Mouse (Mus musculus) limb, embryonic 14.5 days (tissue): ENCODE results near the gene Tspo2. TPM values are rescaled to one million over a fixed set of nuclear protein-coding genes. Genes with fewer than 3 reads are reported as not detected.

Experiments used
- ATAC-seq: fragments of 200-750 bp; cut with Nextera tagmentation; 2 replicates; pipeline ENCODE4 v1.8.0; 2017; ENCODE audit warnings: low read depth, moderate number of reproducible peaks, moderate TSS enrichment; ENCODE audit not compliant: low FRiP score
- DNase-seq: peaks from one replicate; pipeline ENCODE4 v3.0.0-alpha.2; 2015; ENCODE audit warnings: low spot score
- H3K27ac ChIP-seq: fragments of 300-500 bp; sonication (generic); replicated peaks from 2 replicates; pipeline ENCODE4 v1.5.1; 2014; ENCODE audit warnings: low read depth, mild to moderate bottlenecking, low read length, moderate library complexity, mixed read lengths
- H3K27me3 ChIP-seq: fragments of 300-500 bp; sonication (generic); 2 replicates; pipeline ENCODE4 v1.6.1; 2014; ENCODE audit warnings: low read length, mixed read lengths; ENCODE audit not compliant: control insufficient read depth, insufficient read depth
- H3K36me3 ChIP-seq: fragments of 300-500 bp; sonication (generic); 2 replicates; pipeline ENCODE4 v1.6.1; 2014; ENCODE audit warnings: mild to moderate bottlenecking, low read length, moderate library complexity, mixed read lengths; ENCODE audit not compliant: control insufficient read depth, insufficient read depth
- H3K4me1 ChIP-seq: fragments of 300-500 bp; sonication (generic); 2 replicates; pipeline ENCODE4 v1.6.1; 2014; ENCODE audit warnings: antibody characterized with exemption, low read length, mixed read lengths; ENCODE audit not compliant: control insufficient read depth, insufficient read depth
- H3K4me2 ChIP-seq: fragments of 300-500 bp; sonication (generic); replicated peaks from 2 replicates; pipeline ENCODE4 v1.6.1; 2014; ENCODE audit warnings: low read depth, mild to moderate bottlenecking, low read length, moderate library complexity; ENCODE audit not compliant: severe bottlenecking
- H3K4me3 ChIP-seq: fragments of 300-500 bp; sonication (generic); replicated peaks from 2 replicates; pipeline ENCODE4 v1.5.1; 2014; ENCODE audit warnings: low read length
- H3K9ac ChIP-seq: fragments of 300-500 bp; sonication (generic); 2 replicates; pipeline ENCODE4 v1.6.1; 2014; ENCODE audit warnings: mild to moderate bottlenecking, low read depth, low read length, moderate library complexity; ENCODE audit not compliant: severe bottlenecking
- H3K9me3 ChIP-seq: fragments of 300-500 bp; sonication (generic); 2 replicates; pipeline ENCODE4 v1.6.1; 2016; ENCODE audit warnings: low read length; ENCODE audit not compliant: control insufficient read depth
- POLR2A ChIP-seq: fragments of 200-500 bp; IDR thresholded peaks from 2 replicates; pipeline ENCODE4 v1.8.0; 2012; ENCODE audit warnings: inconsistent platforms, mild to moderate bottlenecking, moderate library complexity, borderline replicate concordance; ENCODE audit not compliant: insufficient read depth, insufficient read length; ENCODE audit errors: extremely low read depth
- WGBS: fragments of 180-500 bp; shearing (Covaris S2); extraction: QIAGEN DNeasy Blood & Tissue Kit; methylation state at CpG from one replicate; pipeline ENCODE4 v1.1.7; 2014; 5-methylcytosine and 5-hydroxymethylcytosine counted together
- polyA plus RNA-seq, 2 experiments: library from polyadenylated mRNA; depleted of rRNA in 1 of 2; stranded (reverse) in 1 of 2; unstranded in 1 of 2; fragments of >200 nt; fragmentation: Nextera tagmentation in 1 of 2; extraction: Ambion mirVana in 1 of 2; gene quantifications; 2 replicates each; pipeline versions ENCODE4 v1.2.1 to v1.2.3; 2012 to 2014

Gene Tspo2
- polyA plus RNA-seq, 2 experiments, result 1.6 to 1.7 TPM

GRCm38 (mm10) chr17:48408526-48409291 lies 42.6 kb downstream of the Tspo2 start:
- ATAC-seq (peak; percentile 13; the same call in 1 of the 2 replicates), DNase-seq (peak; percentile 74)
- Histone ChIP-seq H3K9me3 (no peaks in the 10 kb centered on the region), H3K4me3 (peak overlapping the region; percentile 84), H3K27ac (peak overlapping the region; percentile 99), H3K4me1 (peaks cover 18% of the 10 kb centered on the region), H3K27me3 (no peaks in the 10 kb centered on the region), H3K36me3 (peaks cover 6% of the 10 kb centered on the region), H3K9ac (peak overlapping the region; percentile 98), H3K4me2 (peak overlapping the region; percentile 63)
- under 1% methylated on average over 44 of the region's 47 CpGs for WGBS
- TF ChIP-seq POLR2A, result no peak

- WGBS, result 7% methylated on average over 8 of the region's 8 CpGs
- Histone ChIP-seq H3K4me3 (peak overlapping the region; percentile 84), H3K4me2 (peak overlapping the region; percentile 63), H3K9ac (peak overlapping the region; percentile 98), H3K4me1 (peaks cover 18% of the 10 kb centered on the region), H3K27me3 (no peaks in the 10 kb centered on the region), H3K27ac (peak overlapping the region; percentile 99), H3K9me3 (no peaks in the 10 kb centered on the region), H3K36me3 (peaks cover 6% of the 10 kb centered on the region)
- ATAC-seq (no peak), DNase-seq (no peak)
- no peak for TF ChIP-seq POLR2A
Measured at GRCm38 (mm10) chr17:48407910-48408525, 43.3 kb downstream of the Tspo2 start.

GRCm38 (mm10) chr17:48407154-48407553 lies 44.2 kb downstream of the Tspo2 start:
- Histone ChIP-seq H3K9me3 (no peaks in the 10 kb centered on the region), H3K9ac (no peak overlapping the region), H3K4me3 (no peak overlapping the region), H3K27ac (no peak overlapping the region), H3K4me1 (peaks cover 18% of the 10 kb centered on the region), H3K36me3 (no peaks in the 10 kb centered on the region; the same call in 1 of the 2 replicates), H3K27me3 (no peaks in the 10 kb centered on the region), H3K4me2 (no peak overlapping the region; the same call in 1 of the 2 replicates)
- ATAC-seq (no peak), DNase-seq (no peak)
- no peak for TF ChIP-seq POLR2A
- 71% methylated on average over 4 of the region's 4 CpGs for WGBS

GRCm38 (mm10) chr17:48404706-48405105 lies 46.6 kb downstream of the Tspo2 start:
- ATAC-seq (no peak), DNase-seq (no peak)
- Histone ChIP-seq H3K4me2 (no peak overlapping the region), H3K9me3 (no peaks in the 10 kb centered on the region), H3K27me3 (no peaks in the 10 kb centered on the region), H3K27ac (no peak overlapping the region), H3K36me3 (peaks cover 7% of the 10 kb centered on the region), H3K4me1 (peaks cover 10% of the 10 kb centered on the region), H3K4me3 (no peak overlapping the region), H3K9ac (no peak overlapping the region)
- no peak for TF ChIP-seq POLR2A
- 89% methylated on average over 1 of the region's 1 CpGs for WGBS

GRCm38 (mm10) chr17:48403848-48404247 lies 47.5 kb downstream of the Tspo2 start:
- DNase-seq, result no peak
- Histone ChIP-seq H3K27me3 (no peaks in the 10 kb centered on the region), H3K27ac (no peak overlapping the region), H3K4me1 (peaks cover 10% of the 10 kb centered on the region), H3K36me3 (peaks cover 16% of the 10 kb centered on the region), H3K4me3 (no peak overlapping the region), H3K4me2 (no peak overlapping the region), H3K9me3 (no peaks in the 10 kb centered on the region), H3K9ac (no peak overlapping the region)
- no peak for TF ChIP-seq POLR2A
- 63% methylated on average over 2 of the region's 2 CpGs for WGBS
- ATAC-seq, result no peak
